Mouse (Mus musculus) activated CD4-positive, CD25-positive, alpha-beta regulatory T cell (primary cell): Measurements from ENCODE around the gene Nup214. TPM values are rescaled to one million over a fixed set of nuclear protein-coding genes. Genes with fewer than 3 reads are reported as not detected.

Source experiments
- polyA plus RNA-seq, 2 experiments: library from polyadenylated mRNA; unstranded; fragments of 100-300 nt; shearing (Covaris generic); gene quantifications; one replicate each; pipeline ENCODE4 v1.2.1; 2017

Gene Nup214
- 10 to 100 TPM; 74.5 to 79.5 TPM for polyA plus RNA-seq

GRCm38 (mm10) chr2:31974141-31974808 is at the start of gene Nup214:
TSS of gene Nup214 (plus strand) at chr2:31974436.

GRCm38 (mm10) chr2:31950058-31950871 is 24.0 kb upstream of the Nup214 start, which contains the start of gene Aif1l:
TSS of gene Aif1l (plus strand) at chr2:31950139.

GRCm38 (mm10) chr2:32084111-32084871 is 110.1 kb downstream of the Nup214 start, which contains the start of gene Fam78a:
TSS of gene Fam78a (minus strand) at chr2:32084857.

GRCm38 (mm10) chr2:32095351-32096121 is 121.3 kb downstream of the Nup214 start, which contains the start of gene Plpp7:
TSS of gene Plpp7 (plus strand) at chr2:32095528.

Other genes starting within 250 kb of the Nup214 start
- gene Qrfp, start 163.9 kb upstream of the Nup214 start, polyA plus RNA-seq = 1 to 10 TPM in 1 of 2 experiments, under 1 TPM in 1; 0.05 to 2.9 TPM
- 1 to 10 TPM in 1 of 2 experiments, under 1 TPM in 1; 0.36 to 1.3 TPM for gene Fibcd1, start 128.4 kb upstream of the Nup214 start, polyA plus RNA-seq
- gene Lamc3, start 87.1 kb upstream of the Nup214 start, polyA plus RNA-seq = under 1 TPM in 1 of 2 experiments, not detected in 1; 0.07 TPM
- under 1 TPM in 1 of 2 experiments, not detected in 1; 0.15 TPM for gene Aif1l, start 24.3 kb upstream of the Nup214 start, polyA plus RNA-seq
- gene Fam78a, start 110.4 kb downstream of the Nup214 start, polyA plus RNA-seq = 10 to 100 TPM; 26.0 to 32.6 TPM
- gene Plpp7, start 121.1 kb downstream of the Nup214 start, polyA plus RNA-seq = not detected
- gene Prrc2b, start 176.6 kb downstream of the Nup214 start, polyA plus RNA-seq = 10 to 100 TPM; 27.2 to 47.3 TPM